Mouse (Mus musculus) erythroblast, embryonic 14.5 days (primary cell): ENCODE data around the gene Notch1. TPM values are rescaled to one million over a fixed set of nuclear protein-coding genes. Genes with fewer than 3 reads are reported as not detected.

Experiments
- H3K27me3 ChIP-seq: 2 replicates; pipeline ENCODE4 v1.6.1; 2012; ENCODE audit warnings: inconsistent platforms; ENCODE audit not compliant: control insufficient read depth
- H3K36me3 ChIP-seq: 2 replicates; pipeline ENCODE4 v1.6.1; 2012; ENCODE audit warnings: mild to moderate bottlenecking, inconsistent platforms; ENCODE audit not compliant: control insufficient read depth
- H3K4me1 ChIP-seq: 2 replicates; pipeline ENCODE4 v1.6.1; 2012; ENCODE audit warnings: inconsistent platforms; ENCODE audit not compliant: control insufficient read depth
- H3K4me3 ChIP-seq: replicated peaks from 2 replicates; pipeline ENCODE3; 2012; ENCODE audit warnings: moderate library complexity, mild to moderate bottlenecking, inconsistent platforms
- H3K9me3 ChIP-seq: 2 replicates; pipeline ENCODE4 v1.6.1; 2012; ENCODE audit warnings: low read length, inconsistent platforms, mixed read lengths; ENCODE audit not compliant: control insufficient read depth
- GATA1 ChIP-seq: IDR thresholded peaks from 2 replicates; pipeline ENCODE4 v1.6.1; 2012; ENCODE audit warnings: low read length, inconsistent platforms, mixed read lengths
- TAL1 ChIP-seq: IDR thresholded peaks from 3 replicates; pipeline ENCODE4 v1.6.1; 2012; ENCODE audit warnings: low read length, inconsistent platforms, mixed read lengths
- polyA plus RNA-seq: library from polyadenylated mRNA; stranded (reverse); fragments of >175 nt; gene quantifications from 2 replicates; pipeline ENCODE4 v1.2.3, GENCODE M21; 2012

The Notch1 gene
- polyA plus RNA-seq, 1 experiment, result 0.41 TPM

- Histone ChIP-seq H3K27me3 (no peaks in the 10 kb centered on the region), H3K9me3 (no peaks in the 10 kb centered on the region), H3K4me1 (no peaks in the 10 kb centered on the region; the same call in 1 of the 2 replicates), H3K4me3 (no peak overlapping the region), H3K36me3 (peaks cover 3% of the 10 kb centered on the region; the same call in 1 of the 2 replicates)
- TF ChIP-seq TAL1, result no peak
- TF ChIP-seq GATA1, result no peak
Observed at GRCm38 (mm10) chr2:26487322-26488021, 29.0 kb downstream of the Notch1 start.

DNA sequence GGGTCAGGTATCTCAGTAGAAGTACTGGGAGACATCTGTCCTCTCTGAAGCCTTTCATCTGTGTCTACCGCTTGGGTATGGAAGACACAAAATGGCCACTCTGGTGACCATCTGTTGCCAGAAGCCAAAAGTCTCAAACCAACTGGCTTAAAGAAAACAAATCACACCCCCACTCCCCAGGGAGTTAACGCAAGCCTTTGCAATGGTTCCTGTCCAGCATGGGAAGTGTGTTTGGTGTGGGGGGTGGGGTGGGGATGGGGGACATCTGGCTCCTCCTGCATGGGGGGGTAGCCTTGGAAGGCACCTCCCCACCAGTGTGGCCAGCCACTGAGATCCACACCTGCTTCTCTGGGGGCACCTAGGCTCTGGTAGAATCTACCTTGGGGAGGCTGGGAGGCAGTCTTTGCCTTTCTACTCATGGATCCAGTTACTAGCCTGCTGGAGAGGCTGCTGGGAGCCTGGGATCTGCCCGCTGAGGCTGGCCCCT, 29.6 kb downstream of the Notch1 start:
- no peaks in the 10 kb centered on the region; the same call in 1 of the 2 replicates for H3K4me1 ChIP-seq
- no peak for TF ChIP-seq TAL1
- H3K27me3 ChIP-seq, result no peaks in the 10 kb centered on the region
- H3K9me3 ChIP-seq, result no peaks in the 10 kb centered on the region
- H3K36me3 ChIP-seq, result peaks cover 3% of the 10 kb centered on the region; the same call in 1 of the 2 replicates
- no peak overlapping the region for H3K4me3 ChIP-seq

GRCm38 (mm10) chr2:26486264-26486810, 30.1 kb downstream of the Notch1 start:
- no peaks in the 10 kb centered on the region for H3K9me3 ChIP-seq
- H3K36me3 ChIP-seq, result peaks cover 3% of the 10 kb centered on the region; the same call in 1 of the 2 replicates
- no peaks in the 10 kb centered on the region for H3K27me3 ChIP-seq
- H3K4me1 ChIP-seq, result no peaks in the 10 kb centered on the region; the same call in 1 of the 2 replicates
- no peak overlapping the region for H3K4me3 ChIP-seq
- no peak for TF ChIP-seq TAL1
- no peak for TF ChIP-seq GATA1

DNA sequence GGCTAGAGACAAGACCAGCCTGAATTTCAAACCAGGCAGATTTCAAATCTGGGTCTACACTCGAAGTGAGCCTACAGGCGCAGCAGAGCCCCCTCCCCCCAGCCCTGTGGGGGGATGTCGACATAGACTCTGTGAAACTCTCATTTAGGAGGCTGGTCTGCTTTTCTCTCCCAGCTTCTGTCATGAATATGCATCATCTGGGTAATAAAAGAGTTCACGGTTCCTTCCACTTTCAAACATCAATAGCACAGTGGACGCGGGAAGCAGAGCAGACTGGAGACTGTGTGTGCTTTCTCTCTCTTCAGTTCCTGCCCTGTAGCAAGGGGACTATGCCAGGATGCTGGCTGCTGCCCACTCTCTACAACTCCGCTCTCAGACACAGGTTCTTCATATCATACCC, 30.8 kb downstream of the Notch1 start:
- Histone ChIP-seq H3K4me1 (no peaks in the 10 kb centered on the region; the same call in 1 of the 2 replicates), H3K36me3 (peaks cover 3% of the 10 kb centered on the region; the same call in 1 of the 2 replicates), H3K9me3 (no peaks in the 10 kb centered on the region), H3K27me3 (no peaks in the 10 kb centered on the region), H3K4me3 (no peak overlapping the region)
- TF ChIP-seq TAL1, result no peak
- no peak for TF ChIP-seq GATA1

- Histone ChIP-seq H3K4me1 (no peaks in the 10 kb centered on the region; the same call in 1 of the 2 replicates), H3K9me3 (no peaks in the 10 kb centered on the region), H3K27me3 (no peaks in the 10 kb centered on the region), H3K36me3 (peaks cover 3% of the 10 kb centered on the region; the same call in 1 of the 2 replicates), H3K4me3 (no peak overlapping the region)
- TF ChIP-seq TAL1 (no peak), GATA1 (no peak)
Observed at GRCm38 (mm10) chr2:26485278-26485677, 31.2 kb downstream of the Notch1 start.

GRCm38 (mm10) chr2:26484169-26484568, 32.3 kb downstream of the Notch1 start:
- Histone ChIP-seq H3K4me3 (no peak overlapping the region), H3K27me3 (no peaks in the 10 kb centered on the region), H3K36me3 (peaks cover 7% of the 10 kb centered on the region; the same call in 1 of the 2 replicates), H3K4me1 (no peaks in the 10 kb centered on the region; the same call in 1 of the 2 replicates), H3K9me3 (no peaks in the 10 kb centered on the region)
- no peak for TF ChIP-seq GATA1
- no peak for TF ChIP-seq TAL1

- H3K4me3 ChIP-seq, result no peak overlapping the region
- peaks cover 7% of the 10 kb centered on the region; the same call in 1 of the 2 replicates for H3K36me3 ChIP-seq
- no peaks in the 10 kb centered on the region for H3K27me3 ChIP-seq
- H3K4me1 ChIP-seq, result no peaks in the 10 kb centered on the region; the same call in 1 of the 2 replicates
- no peaks in the 10 kb centered on the region for H3K9me3 ChIP-seq
- TF ChIP-seq TAL1 (no peak), GATA1 (no peak)
Observed at GRCm38 (mm10) chr2:26483230-26483869, 33.1 kb downstream of the Notch1 start.

DNA sequence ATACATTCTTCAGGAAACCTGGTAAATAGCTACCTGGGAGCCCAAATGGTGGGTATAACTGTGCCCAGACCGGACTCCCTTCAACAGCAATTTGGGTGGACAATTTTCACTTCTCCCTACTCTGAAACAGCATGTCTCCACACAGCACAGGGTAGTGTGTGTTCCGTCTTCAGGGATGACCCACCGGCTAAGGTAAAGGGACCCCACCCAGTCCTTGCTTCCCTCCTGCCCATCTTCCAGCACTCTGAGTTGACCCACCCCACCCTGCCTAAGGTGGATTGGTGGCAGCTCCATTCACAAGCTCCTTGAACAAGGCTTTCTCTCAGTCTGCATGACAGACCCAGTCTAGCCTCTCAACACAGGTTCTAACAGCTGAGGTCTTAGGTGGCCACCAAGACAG, 33.6 kb downstream of the Notch1 start:
- H3K4me3 ChIP-seq, result no peak overlapping the region
- H3K27me3 ChIP-seq, result no peaks in the 10 kb centered on the region
- no peaks in the 10 kb centered on the region for H3K9me3 ChIP-seq
- H3K4me1 ChIP-seq, result no peaks in the 10 kb centered on the region; the same call in 1 of the 2 replicates
- H3K36me3 ChIP-seq, result peaks cover 11% of the 10 kb centered on the region; the same call in 1 of the 2 replicates
- TF ChIP-seq GATA1 (no peak), TAL1 (no peak)
